Mouse (Mus musculus) 3134 (cell line): Measurements from ENCODE around the gene Tmem63a.
"Not testable (repeated sequence)": the region's sequence is repeated elsewhere in the genome, so short reads cannot be mapped to it uniquely, and the experiment has no call there.

Experiments used
- DNase-seq: peaks from one replicate; pipeline ENCODE4 v3.0.0-alpha.2; 2011; ENCODE audit warnings: low spot score; ENCODE audit not compliant: insufficient read length; ENCODE audit errors: extremely low read depth

Tmem63a gene

DNA sequence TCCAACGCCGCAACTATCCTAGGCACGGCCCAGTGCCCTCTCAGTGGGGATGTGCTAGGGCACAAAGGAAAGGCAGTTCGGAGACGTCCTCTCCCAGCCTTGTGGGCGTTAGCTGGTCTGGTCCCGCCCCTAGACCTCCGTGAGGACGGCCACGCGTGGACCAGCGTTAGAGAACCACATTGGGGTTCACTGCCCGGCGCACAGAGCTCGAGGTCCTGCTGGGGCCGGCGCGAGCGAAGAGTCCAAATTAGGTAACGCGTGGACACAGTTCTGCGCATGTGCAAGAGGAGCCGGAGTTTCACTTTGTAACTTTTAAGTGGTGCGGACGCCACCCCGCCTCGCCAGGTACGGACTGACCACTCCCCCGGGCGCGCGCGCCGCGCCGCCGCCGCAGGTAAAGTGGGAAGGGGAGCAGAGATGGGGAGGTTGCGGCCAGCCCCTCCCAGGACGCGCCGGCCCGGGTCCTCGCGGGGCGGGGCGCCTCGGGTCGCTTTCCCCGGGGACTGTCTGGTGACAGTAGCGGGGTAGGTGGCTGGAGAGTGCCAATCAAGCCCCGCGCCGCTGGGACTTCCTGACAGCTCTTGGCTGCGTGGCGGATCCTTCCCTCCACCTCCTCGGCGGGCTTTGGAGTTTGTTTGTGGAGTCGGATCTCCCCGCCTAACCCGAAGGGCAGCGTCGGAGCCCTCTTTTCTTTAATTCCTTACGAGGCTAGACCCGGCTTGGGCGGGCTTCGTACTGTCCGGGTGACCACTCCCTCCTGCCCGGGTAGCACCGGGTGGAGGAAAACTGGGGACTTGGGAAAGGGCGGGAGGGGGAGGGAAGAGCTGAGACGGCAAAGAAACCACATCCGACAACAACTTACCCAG lies at the start of gene Tmem63a:
Gene Tmem63a (plus strand): TSS at position 179 of the 866 bp plus-strand sequence.
- peak; percentile 93 for DNase-seq

DNA sequence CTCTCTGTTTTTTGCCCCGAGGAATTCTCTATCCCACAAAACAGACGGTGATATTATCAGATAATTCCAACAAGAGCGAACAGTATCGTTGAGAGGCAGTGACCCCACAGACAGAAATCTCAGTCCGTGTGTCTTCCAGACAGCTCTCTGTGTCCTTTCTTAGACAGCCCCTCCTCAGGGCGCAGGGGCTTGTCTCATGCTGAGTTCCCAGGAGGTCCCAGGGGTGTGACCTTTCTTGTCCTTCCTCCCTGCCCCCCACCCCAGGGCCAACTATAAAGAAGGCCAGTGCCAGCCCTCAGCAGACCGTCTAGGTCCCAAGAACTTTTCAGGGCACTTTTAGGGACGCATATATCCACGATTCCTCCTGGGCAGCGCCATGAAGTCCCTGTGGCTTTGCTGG lies 49.3 kb upstream of the Tmem63a start, which contains the start of gene Lefty2:
Gene Lefty2 (plus strand): TSS at position 301 of the 400 bp plus-strand sequence.
- no peak for DNase-seq

DNA sequence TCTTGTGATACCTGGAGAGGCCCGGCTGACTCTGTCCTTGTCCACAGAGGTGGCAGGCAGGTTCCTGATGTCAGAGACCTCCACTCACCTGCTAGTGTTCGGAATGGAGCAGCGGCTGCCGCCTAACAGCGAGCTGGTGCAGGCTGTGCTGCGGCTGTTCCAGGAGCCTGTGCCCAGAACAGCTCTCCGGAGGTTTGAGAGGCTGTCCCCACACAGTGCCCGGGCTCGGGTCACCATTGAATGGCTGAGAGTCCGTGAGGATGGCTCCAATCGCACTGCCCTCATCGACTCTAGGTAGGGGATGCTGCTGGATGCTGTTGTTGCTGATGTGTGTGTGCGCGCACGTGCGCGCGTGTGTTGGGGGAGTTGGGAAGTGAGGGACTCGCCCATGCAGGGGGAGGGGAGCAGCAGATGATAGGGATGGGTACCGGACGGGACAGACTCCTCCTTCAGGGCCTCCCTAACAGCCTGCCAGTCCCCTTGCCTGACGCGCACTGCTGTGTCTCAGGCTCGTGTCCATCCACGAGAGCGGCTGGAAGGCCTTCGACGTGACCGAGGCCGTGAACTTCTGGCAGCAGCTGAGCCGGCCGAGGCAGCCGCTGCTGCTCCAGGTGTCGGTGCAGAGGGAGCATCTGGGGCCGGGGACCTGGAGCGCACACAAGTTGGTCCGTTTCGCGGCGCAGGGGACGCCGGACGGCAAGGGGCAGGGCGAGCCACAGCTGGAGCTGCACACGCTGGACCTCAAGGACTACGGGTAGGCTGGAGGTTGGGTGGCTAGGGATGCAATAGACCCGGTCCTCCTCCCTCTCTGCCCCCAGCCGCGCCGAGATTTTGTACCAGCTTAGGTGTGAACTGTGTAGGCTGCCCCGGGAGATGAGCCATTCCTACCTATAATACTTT lies 47.8 kb upstream of the Tmem63a start:
- DNase-seq = not testable (repeated sequence)

DNA sequence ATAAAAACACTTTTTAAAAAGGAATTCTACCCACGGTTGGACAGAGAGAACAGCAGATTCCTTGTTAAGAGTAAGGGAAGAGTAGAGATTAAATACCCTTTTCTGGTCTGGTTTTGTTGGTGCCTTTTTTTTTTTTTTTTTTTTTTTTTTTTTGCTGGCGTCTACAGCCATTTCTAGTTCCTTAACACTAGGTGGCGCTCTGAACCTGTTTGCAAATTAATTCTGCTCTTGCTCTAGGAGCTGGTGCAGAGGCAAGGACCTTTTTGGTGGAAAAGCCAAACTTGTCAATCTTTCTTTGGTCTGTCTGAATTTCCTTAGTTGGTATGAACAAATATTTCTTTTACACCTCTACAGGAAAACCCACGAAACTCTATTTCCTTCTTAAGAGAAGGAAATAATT lies 41.0 kb upstream of the Tmem63a start:
- peak; percentile 34 for DNase-seq

DNA sequence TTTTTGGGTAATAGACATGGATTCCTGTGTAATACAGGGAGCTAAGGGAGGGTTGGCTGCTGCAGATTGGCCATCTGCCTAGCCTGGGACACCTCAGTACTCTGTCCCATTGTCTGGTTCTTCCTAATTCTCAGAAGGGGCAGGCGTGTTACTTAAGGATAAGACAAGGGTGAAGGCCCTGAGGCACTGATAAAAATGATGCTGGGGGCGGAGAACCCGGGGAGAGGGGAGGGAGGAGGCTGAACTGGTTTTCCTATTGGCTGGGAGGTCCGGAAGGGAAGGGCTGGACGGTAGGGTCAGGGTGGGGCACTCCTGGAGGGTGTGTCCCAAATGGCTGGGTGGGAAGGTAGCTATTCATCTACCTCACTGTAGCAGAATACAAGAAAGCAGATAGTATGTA lies 39.2 kb upstream of the Tmem63a start:
- peak; percentile 74 for DNase-seq

DNA sequence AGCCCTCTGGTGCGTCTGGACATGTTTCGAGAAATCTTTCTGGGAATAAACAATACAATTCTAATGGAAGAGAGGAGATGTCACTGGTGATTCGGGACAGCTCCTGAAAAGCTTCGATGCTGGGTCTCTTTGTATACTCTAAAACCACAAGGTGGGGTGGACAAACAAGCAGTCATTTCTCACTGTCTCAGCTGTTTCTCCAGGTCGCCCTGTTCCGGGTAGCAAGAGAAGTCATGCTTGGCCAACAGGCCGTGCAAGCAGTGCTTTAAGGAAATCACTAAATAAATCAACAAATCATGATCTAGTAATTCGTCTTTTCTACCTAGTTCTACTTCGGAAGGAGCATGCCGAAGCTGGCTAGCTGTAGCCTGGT lies 38.5 kb upstream of the Tmem63a start:
- no peak for DNase-seq

DNA sequence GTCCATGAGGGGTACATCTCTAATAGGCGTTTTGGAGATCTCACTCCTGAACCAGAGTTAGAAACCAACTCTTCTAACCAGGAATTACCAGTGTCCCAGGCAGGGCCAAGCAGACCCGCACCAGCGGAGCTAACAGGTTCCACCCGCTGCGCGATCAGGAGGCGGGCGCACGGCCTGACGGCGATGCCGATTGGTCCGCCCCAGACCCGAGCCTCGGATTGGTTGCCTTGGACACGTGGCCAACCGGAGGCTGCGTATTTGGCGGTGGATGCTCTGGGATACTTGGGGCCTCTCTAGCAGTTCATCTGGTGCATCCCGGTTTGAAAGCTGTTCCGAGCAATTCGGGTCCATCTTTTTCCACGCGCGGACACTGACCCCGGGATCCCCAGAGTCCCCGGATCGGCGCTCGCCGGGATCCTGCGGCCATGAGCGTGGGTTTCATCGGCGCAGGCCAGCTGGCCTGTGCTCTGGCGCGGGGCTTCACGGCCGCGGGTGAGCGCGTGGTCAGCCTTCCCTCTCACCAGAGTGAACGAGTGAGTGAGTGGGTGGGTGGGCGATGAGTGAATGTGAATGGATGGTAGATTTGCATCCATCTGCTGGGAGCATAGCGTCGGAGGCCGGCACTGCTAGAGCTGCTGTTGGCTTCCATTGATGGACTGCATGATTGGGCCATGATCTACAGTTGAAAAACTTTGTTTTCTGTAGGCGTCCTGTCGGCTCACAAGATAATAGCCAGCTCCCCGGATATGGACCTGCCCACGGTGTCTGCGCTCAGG lies 37.9 kb upstream of the Tmem63a start, which contains the start of gene Pycr2:
Gene Pycr2 (plus strand): TSS at position 255 of the 776 bp plus-strand sequence.
- DNase-seq = peak; percentile 99

DNA sequence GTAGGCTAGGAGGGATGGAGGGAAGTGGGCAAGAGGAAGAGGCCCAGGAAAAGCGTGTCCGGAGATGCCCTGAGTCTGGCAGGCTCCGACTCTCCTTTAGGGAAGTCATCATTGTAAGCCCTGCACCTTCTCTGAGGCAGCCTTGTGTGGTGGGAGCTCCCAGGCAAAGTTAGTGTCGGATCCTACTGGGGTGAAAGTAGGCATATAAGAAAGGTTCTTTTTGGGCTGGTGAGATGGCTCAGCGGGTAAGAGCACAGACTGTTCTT lies 37.4 kb upstream of the Tmem63a start:
- DNase-seq = no peak

DNA sequence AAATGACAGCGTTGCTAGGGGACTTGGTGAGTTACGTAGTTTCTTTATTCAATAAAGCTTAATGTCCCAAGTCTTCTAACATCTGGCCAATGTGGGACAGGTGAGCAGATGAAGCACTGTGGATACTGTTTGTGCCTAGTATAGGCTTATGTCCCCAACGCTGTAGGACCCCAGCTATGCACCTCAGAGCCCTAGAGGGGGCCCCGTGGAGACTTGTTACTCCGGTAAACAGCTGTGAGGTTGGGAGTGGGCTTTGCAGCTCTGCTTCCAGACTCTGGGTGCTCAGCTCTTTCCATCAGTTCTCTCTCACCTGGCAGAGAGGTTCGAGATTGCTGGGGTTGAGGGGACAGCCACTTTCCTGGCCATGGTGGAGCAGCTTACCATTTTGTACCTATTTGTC lies 36.8 kb upstream of the Tmem63a start:
- no peak for DNase-seq

DNA sequence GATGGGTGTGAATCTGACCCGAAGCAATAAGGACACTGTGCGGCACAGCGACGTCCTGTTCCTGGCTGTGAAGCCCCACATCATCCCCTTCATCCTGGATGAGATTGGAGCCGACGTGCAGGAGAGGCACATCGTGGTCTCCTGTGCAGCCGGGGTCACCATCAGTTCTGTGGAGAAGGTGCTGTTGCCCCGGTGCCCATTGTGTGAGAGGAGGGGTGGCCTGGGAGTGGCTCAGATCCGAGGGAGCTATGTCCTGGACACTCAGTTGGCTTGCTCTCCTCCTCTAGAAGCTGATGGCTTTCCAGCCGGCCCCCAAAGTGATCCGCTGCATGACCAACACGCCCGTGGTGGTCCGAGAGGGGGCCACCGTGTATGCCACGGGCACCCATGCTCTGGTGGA lies 36.3 kb upstream of the Tmem63a start:
- DNase-seq = no peak

DNA sequence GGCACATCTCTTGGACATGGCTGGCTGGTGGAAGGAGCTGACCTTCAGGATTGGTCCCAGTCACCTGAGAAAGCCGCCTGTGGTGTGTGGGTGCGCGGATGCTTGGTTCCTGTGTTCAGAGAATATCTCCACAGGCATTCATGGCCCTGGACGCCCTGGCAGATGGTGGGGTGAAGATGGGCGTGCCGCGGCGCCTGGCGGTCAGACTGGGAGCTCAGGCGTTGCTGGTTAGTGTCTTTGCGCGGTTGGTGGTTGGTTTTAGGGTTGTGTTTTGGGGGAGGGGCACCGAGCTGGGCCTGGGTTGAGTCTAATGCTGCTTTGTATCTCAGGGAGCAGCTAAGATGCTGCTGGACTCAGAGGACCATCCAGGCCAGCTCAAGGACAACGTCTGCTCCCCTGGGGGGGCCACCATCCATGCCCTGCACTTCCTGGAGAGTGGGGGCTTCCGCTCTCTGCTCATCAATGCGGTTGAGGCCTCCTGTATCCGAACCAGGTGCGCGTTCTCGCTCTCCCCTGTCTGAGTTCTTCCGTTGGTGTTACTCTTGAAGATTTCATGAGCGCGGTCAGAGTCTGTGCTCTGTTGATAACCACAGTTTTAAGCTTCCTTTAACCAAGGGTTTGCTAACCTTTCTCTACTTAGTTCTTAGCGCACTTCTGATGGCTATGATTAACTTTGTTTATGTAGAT lies 35.5 kb upstream of the Tmem63a start:
- no peak for DNase-seq

DNA sequence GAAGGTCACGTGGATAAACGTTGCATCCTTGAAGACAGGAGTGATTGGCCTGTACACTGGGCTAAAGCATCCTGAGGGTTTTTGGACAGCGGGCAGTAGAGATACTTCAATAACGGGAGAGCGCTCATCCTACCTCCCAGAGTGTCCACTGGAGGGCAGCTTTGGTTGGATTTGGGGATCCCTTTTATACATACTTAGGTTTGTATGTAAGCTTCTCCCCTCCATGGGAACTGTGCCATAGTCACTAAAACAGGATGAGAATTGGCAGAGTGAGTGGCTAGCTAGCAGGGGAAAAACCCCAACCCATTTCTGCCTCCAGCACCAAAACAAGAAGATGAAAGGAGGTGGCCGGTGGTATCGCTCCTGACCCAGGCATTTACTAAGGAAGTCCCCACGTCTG lies 31.0 kb upstream of the Tmem63a start:
- DNase-seq = no peak

DNA sequence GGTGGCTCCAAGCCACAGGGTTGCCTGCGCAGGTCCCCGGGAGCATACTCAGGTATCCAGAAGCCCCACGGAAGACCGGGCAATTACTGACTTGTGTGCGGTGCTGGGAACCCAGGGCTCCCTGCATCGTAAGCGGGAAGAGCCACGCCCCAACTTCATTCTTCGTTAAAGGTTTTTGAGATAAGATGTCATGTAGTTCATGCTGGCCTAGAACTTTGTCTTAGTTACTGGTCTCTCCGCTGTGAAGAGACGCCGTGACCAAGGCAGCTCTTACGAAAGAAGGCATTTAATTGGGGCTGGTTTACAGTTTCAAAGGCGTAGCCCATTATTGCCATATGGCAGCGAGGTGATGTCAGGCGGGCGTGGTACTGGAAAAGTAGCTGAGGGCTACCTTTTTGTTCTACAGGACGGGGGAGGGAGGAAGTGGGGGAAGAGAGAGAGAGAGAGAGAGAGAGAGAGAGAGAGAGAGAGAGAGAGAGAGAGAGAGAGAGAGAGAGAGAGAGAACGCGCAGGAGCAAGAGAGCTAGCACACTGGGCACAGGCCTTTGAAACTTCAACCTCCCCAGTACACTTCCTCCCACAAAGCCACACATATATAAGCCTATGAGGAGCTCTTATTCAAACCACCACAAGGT lies 30.4 kb upstream of the Tmem63a start:
- no peak for DNase-seq

DNA sequence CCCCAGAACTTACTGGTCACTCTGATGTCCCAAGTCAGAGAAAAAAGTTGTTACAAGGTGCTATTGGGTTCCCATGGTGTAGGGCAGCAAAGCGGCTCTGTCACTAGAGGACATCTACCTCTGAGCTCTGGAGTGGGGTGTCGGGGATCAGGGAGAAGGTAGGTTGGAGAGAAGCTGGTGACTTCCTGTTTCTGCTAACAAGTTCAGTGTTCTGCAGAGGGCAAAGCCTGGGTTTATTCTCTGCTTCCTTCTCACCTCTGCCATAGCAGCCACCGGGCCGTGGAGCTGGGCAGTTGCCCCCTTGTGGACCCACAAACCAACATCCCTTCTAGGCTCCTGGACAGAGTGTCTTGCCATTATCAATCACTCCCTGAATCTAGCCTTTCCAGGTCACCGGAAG lies 29.4 kb upstream of the Tmem63a start:
- DNase-seq = no peak

DNA sequence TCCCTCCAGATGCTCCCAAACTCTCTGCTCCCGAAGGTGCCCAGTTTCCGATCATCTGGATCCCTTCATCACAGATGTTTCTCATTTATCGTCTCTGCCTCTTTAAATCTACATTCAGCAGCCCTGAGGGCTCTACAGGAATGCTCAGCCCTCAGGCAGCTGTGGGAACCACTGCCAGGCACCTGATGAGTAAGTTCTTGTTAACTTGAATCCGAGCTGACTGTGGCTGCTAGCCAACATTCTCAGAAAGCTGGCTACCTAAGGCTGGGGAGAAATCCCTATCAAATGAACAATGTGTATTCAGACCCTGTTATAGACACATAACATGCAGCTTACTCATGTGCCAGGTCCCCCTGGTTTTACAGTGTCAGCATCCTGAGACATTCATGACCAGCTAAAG lies 28.3 kb upstream of the Tmem63a start:
- peak; percentile 74 for DNase-seq

DNA sequence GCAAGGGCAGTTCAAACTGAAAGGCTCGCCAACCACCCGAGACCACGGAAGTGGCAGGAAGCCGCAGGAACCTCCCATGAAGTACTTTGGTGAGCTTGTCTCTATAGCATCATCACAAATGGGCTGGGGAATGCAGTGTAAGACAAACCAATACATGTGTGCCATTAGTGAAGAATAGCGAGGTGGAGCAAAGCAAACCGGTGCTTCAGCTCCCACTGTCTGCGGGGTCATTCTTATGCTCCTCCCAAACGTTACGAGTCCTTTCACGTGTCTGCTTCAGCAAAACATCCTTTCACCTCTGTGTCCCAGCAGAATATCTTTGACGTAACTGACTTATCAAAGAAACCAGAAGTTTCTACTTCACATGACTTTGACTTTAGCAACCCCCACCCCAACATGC lies 25.7 kb upstream of the Tmem63a start:
- peak; percentile 30 for DNase-seq

DNA sequence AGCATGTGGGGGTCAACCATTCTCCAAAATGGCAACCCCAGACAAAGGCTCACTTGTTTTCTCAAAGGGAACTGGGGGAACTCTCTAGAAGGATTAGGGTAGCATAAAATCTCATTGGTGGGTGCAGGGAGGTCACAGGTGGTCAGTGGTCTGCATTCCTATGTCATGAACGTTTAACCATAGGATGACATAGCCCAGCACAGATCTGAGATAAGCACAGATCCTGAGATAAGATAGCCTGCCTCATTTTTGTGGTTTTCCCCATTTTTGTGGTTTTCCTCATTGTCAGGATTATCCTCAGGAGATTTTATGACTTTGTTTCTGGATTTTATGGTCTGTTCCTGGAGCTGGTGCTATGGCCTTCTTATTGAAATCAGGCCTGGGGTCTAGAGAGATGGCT lies 25.1 kb upstream of the Tmem63a start:
- peak; percentile 32 for DNase-seq

DNA sequence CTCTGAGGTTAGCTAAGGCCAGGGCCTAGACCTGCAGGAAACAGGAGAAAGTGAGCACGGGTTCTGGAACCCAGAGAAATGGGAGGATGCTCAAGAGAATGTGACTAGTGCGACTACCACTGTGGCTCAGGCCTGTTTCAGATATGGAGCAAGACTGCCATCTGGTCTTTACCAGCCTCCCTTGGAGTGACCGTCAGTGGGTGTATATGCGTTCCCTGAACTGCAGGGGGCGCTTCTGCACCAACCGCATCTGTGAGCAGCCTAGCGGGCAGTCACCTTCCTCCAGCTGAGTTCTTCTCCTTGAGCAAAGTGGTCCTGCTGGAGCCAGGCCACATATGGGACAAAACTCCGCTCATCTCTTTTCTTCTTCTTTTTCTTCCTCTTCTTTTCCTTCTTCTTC lies 22.5 kb upstream of the Tmem63a start:
- DNase-seq = peak; percentile 53

DNA sequence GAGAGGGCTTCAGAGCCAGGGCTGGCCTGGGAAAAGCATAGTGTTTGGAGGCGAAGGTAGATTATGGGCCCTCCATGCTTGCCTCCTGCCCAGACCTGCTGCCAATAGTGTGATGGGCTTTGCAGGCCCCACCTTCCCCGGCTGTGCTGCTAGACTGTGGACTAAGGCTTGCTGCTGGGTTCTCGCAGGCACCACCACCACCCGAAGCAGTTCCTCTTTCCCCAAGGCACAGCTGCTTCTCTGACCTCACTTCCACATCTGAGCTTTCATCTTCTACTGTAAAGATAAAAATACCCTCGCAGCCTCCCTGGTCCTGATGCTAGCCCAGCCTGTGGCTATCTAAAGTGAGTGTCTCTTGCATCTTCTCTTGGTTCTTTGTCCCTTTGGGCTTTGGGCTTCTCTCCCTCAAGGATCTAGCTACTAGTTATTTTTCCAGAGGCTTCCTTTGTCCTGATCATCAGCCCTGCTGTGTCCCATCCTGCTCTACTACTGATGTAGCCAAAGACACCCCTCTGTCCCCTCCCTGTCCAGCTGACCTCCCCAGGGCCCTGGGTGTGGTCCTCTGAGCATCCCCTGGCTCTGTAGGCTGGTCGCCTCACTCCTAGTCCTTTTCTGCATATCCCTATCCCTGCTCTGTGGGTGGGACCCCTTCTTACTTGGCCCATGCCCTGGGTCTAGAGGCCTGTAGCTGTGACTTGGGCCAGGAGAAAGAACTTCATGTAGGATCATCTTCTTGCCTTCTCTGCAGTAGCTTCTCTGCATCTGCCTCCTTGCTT lies 19.7 kb upstream of the Tmem63a start:
- no peak for DNase-seq
